Mouse (Mus musculus) limb, embryonic 14.5 days (tissue): Measurements from ENCODE around the gene Map4. TPM values are rescaled to one million over a fixed set of nuclear protein-coding genes. Genes with fewer than 3 reads are reported as not detected.
A peak's percentile ranks its signal among the peaks of the same experiment; 100 is the strongest.

ENCODE experiments used
- ATAC-seq: fragments of 200-750 bp; cut with Nextera tagmentation; 2 replicates; pipeline ENCODE4 v1.8.0; 2017; ENCODE audit warnings: low read depth, moderate number of reproducible peaks, moderate TSS enrichment; ENCODE audit not compliant: low FRiP score
- DNase-seq: peaks from one replicate; pipeline ENCODE4 v3.0.0-alpha.2; 2015; ENCODE audit warnings: low spot score
- H3K27ac ChIP-seq: fragments of 300-500 bp; sonication (generic); replicated peaks from 2 replicates; pipeline ENCODE4 v1.5.1; 2014; ENCODE audit warnings: low read depth, mild to moderate bottlenecking, low read length, moderate library complexity, mixed read lengths
- H3K27me3 ChIP-seq: fragments of 300-500 bp; sonication (generic); 2 replicates; pipeline ENCODE4 v1.6.1; 2014; ENCODE audit warnings: low read length, mixed read lengths; ENCODE audit not compliant: control insufficient read depth, insufficient read depth
- H3K36me3 ChIP-seq: fragments of 300-500 bp; sonication (generic); 2 replicates; pipeline ENCODE4 v1.6.1; 2014; ENCODE audit warnings: mild to moderate bottlenecking, low read length, moderate library complexity, mixed read lengths; ENCODE audit not compliant: control insufficient read depth, insufficient read depth
- H3K4me1 ChIP-seq: fragments of 300-500 bp; sonication (generic); 2 replicates; pipeline ENCODE4 v1.6.1; 2014; ENCODE audit warnings: antibody characterized with exemption, low read length, mixed read lengths; ENCODE audit not compliant: control insufficient read depth, insufficient read depth
- H3K4me2 ChIP-seq: fragments of 300-500 bp; sonication (generic); replicated peaks from 2 replicates; pipeline ENCODE4 v1.6.1; 2014; ENCODE audit warnings: low read depth, mild to moderate bottlenecking, low read length, moderate library complexity; ENCODE audit not compliant: severe bottlenecking
- H3K4me3 ChIP-seq: fragments of 300-500 bp; sonication (generic); replicated peaks from 2 replicates; pipeline ENCODE4 v1.5.1; 2014; ENCODE audit warnings: low read length
- H3K9ac ChIP-seq: fragments of 300-500 bp; sonication (generic); 2 replicates; pipeline ENCODE4 v1.6.1; 2014; ENCODE audit warnings: mild to moderate bottlenecking, low read depth, low read length, moderate library complexity; ENCODE audit not compliant: severe bottlenecking
- H3K9me3 ChIP-seq: fragments of 300-500 bp; sonication (generic); 2 replicates; pipeline ENCODE4 v1.6.1; 2016; ENCODE audit warnings: low read length; ENCODE audit not compliant: control insufficient read depth
- POLR2A ChIP-seq: fragments of 200-500 bp; IDR thresholded peaks from 2 replicates; pipeline ENCODE4 v1.8.0; 2012; ENCODE audit warnings: inconsistent platforms, mild to moderate bottlenecking, moderate library complexity, borderline replicate concordance; ENCODE audit not compliant: insufficient read depth, insufficient read length; ENCODE audit errors: extremely low read depth
- WGBS: fragments of 180-500 bp; shearing (Covaris S2); extraction: QIAGEN DNeasy Blood & Tissue Kit; methylation state at CpG from one replicate; pipeline ENCODE4 v1.1.7; 2014; 5-methylcytosine and 5-hydroxymethylcytosine counted together
- polyA plus RNA-seq, 2 experiments: library from polyadenylated mRNA; depleted of rRNA in 1 of 2; stranded (reverse) in 1 of 2; unstranded in 1 of 2; fragments of >200 nt; fragmentation: Nextera tagmentation in 1 of 2; extraction: Ambion mirVana in 1 of 2; gene quantifications; 2 replicates each; pipeline versions ENCODE4 v1.2.1 to v1.2.3; 2012 to 2014

Map4 gene
- polyA plus RNA-seq, 2 experiments, result 76.6 to 161 TPM

GRCm38 (mm10) chr9:110045763-110046377 is 114.6 kb downstream of the Map4 start:
- no peak overlapping the region for H3K4me2 ChIP-seq
- no peaks in the 10 kb centered on the region for H3K27me3 ChIP-seq
- no peak overlapping the region for H3K4me3 ChIP-seq
- H3K9ac ChIP-seq, result no peak overlapping the region
- no peaks in the 10 kb centered on the region; the same call in 1 of the 2 replicates for H3K36me3 ChIP-seq
- no peak for ATAC-seq
- no peaks in the 10 kb centered on the region for H3K9me3 ChIP-seq
- H3K4me1 ChIP-seq, result no peaks in the 10 kb centered on the region
- H3K27ac ChIP-seq, result no peak overlapping the region
- TF ChIP-seq POLR2A, result no peak
- no peak for DNase-seq

GRCm38 (mm10) chr9:110047260-110047659 is 116.0 kb downstream of the Map4 start:
- Histone ChIP-seq H3K4me1 (no peaks in the 10 kb centered on the region), H3K9ac (no peak overlapping the region), H3K27ac (no peak overlapping the region), H3K9me3 (no peaks in the 10 kb centered on the region), H3K4me2 (no peak overlapping the region), H3K36me3 (no peaks in the 10 kb centered on the region), H3K4me3 (no peak overlapping the region), H3K27me3 (no peaks in the 10 kb centered on the region)
- DNase-seq (no peak), ATAC-seq (no peak)
- TF ChIP-seq POLR2A, result no peak

GRCm38 (mm10) chr9:110047857-110048256 is 116.6 kb downstream of the Map4 start:
- H3K27me3 ChIP-seq, result no peaks in the 10 kb centered on the region
- H3K9me3 ChIP-seq, result no peaks in the 10 kb centered on the region
- ATAC-seq (no peak), DNase-seq (peak; percentile 75)
- H3K4me1 ChIP-seq, result no peaks in the 10 kb centered on the region
- TF ChIP-seq POLR2A, result no peak
- H3K36me3 ChIP-seq, result 0 out of 2 replicates have a peak, but pooled peaks cover under 1% of the 10 kb centered on the region
- no peak overlapping the region for H3K27ac ChIP-seq
- H3K4me3 ChIP-seq, result no peak overlapping the region
- H3K4me2 ChIP-seq, result no peak overlapping the region
- 26% methylated on average over 3 of the region's 3 CpGs for WGBS
- H3K9ac ChIP-seq, result no peak overlapping the region

GRCm38 (mm10) chr9:110051184-110051583 is 119.9 kb downstream of the Map4 start:
- H3K27ac ChIP-seq, result no peak overlapping the region
- no peak for TF ChIP-seq POLR2A
- H3K4me1 ChIP-seq, result no peaks in the 10 kb centered on the region
- no peak for DNase-seq
- no peak overlapping the region for H3K9ac ChIP-seq
- H3K9me3 ChIP-seq, result no peaks in the 10 kb centered on the region
- ATAC-seq, result no peak
- 0 out of 2 replicates have a peak, but pooled peaks cover 2% of the 10 kb centered on the region for H3K36me3 ChIP-seq
- no peak overlapping the region for H3K4me3 ChIP-seq
- H3K27me3 ChIP-seq, result no peaks in the 10 kb centered on the region
- H3K4me2 ChIP-seq, result no peak overlapping the region

- Histone ChIP-seq H3K9ac (no peak overlapping the region), H3K27ac (no peak overlapping the region), H3K27me3 (no peaks in the 10 kb centered on the region), H3K4me3 (no peak overlapping the region), H3K4me2 (no peak overlapping the region), H3K4me1 (no peaks in the 10 kb centered on the region), H3K36me3 (0 out of 2 replicates have a peak, but pooled peaks cover 2% of the 10 kb centered on the region), H3K9me3 (no peaks in the 10 kb centered on the region)
- ATAC-seq, result no peak
- TF ChIP-seq POLR2A, result no peak
- DNase-seq, result no peak
- 75% methylated on average over 23 of the region's 23 CpGs for WGBS
These were observed 120.8 kb downstream of the Map4 start for GRCm38 (mm10) chr9:110051869-110052661.
